Mouse (Mus musculus): ENCODE measurements around the gene Gm42372. TPM values are rescaled to one million over a fixed set of nuclear protein-coding genes. Genes with fewer than 3 reads are reported as not detected.

Gene Gm42372
- total and polyA plus RNA-seq, 3 experiments, result 0.15 to 0.61 (median 0.47) TPM

DNA sequence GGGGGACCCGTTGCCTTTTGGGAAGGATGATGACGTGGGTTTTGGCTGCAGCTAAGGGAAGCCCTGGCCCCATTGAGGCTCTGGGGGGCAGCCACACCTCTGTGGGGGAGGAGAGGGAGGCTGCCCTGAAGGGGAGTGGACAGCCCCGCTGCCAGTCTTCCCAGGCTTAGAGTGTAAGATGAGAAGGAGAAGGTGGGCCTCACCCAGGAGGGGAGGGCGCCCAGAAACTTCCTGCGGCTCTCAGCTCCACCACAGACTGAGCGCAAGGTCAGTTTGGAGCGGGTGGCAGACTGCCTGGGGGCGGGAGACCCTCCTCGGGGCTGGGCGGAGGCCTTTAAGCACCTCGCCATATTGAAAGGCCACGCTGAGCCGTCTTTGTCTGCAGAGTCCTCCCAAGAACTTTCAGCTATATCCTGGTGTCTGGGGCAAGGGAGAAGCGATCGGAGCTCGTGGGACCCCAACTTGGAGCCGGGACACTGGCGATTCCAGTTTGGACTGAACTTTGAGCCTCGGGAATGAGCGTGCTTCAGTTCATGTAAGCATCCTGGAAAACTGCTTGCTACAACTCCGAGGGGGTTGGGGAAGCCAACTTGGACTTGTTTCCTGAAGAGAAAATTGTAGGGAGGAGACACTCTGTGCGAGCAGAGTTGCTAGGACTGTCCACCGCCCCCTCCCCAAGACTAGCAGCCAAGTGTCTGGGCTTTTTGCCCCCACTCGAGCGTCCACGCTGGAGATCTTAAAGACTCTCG, 10.9 kb downstream of the Gm42372 start:
- Histone ChIP-seq H3K27ac (ENCODE audit: insufficient read depth, low read depth) (no peak overlapping the region), H3K4me1 (ENCODE audit: control insufficient read depth in 1 of 2, insufficient read depth in 2 of 2) (peaks cover 3 to 8% of the 10 kb centered on the region in 2 experiments; a peak in 3 of 4 replicates), H3K4me2 (ENCODE audit: insufficient read depth, low read depth, poor library complexity, severe bottlenecking) (no peak overlapping the region), H3K9ac (ENCODE audit: insufficient read depth, low read depth) (no peak overlapping the region), H3K36me3 (replicated peaks in 1 of 2; ENCODE audit: control insufficient read depth in 1 of 2, insufficient read depth in 1 of 2, low read length in 1 of 2) (no peaks in the 10 kb centered on the region), H3K9me3 (replicated peaks; ENCODE audit: low read length) (no peaks in the 10 kb centered on the region), H3K79me2 (replicated peaks; ENCODE audit: control insufficient read depth, extremely low read depth, insufficient read depth, poor library complexity, severe bottlenecking) (no peaks in the 10 kb centered on the region), H3K4me3 (replicated peaks in 1 of 3; ENCODE audit: low read depth in 2 of 3, low read length in 2 of 3, poor library complexity in 1 of 3) (no peak overlapping the region), H3K27me3 (replicated peaks) (no peaks in the 10 kb centered on the region)
- TF ChIP-seq EP300 (IDR thresholded peaks at IDR 0.05; ENCODE audit: low read length), result no peak
- no peak for TF ChIP-seq POLR2A (IDR thresholded peaks at IDR 0.05; ENCODE audit: low read depth, low read length)
- TF ChIP-seq ZNF384 (IDR thresholded peaks at IDR 0.05; ENCODE audit: low read depth, low read length), result no peak
- no peak for TF ChIP-seq CHD2 (IDR thresholded peaks at IDR 0.05; ENCODE audit: low read length)
- in situ Hi-C loops (cut with MboI; ENCODE audit: low pct_ligation_motif_present, low pct_unique_long_range_greater_than_20kb, low sequenced_read_pairs) (no loop called here), dilution Hi-C loops (cut with MboI; ENCODE audit: extremely low pct_ligation_motif_present, extremely low pct_unique_long_range_greater_than_20kb, low sequenced_read_pairs) (no loop called here)
- no peak for DNase-seq (ENCODE audit: extremely low read depth)

DNA sequence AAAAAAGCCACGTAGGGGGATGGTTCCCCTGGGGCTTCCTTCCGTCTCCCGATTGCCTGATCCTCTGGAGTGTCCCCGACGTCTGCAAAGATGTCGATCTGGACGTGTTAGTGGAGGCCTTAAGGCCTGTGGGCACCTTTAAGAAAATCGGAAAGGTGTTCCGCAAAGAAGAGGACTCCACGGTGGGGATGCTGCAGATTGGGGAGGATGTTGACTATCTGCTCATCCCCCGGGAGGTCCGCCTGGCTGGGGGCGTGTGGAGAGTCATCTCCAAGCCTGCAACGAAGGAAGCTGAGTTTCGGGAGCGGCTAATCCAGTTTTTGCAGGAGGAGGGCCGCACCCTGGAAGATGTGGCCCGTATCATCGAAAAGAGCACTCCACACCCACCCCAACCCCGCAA, 11.5 kb downstream of the Gm42372 start:
- in situ Hi-C loops (cut with MboI; ENCODE audit: low pct_ligation_motif_present, low pct_unique_long_range_greater_than_20kb, low sequenced_read_pairs) (no loop called here), dilution Hi-C loops (cut with MboI; ENCODE audit: extremely low pct_ligation_motif_present, extremely low pct_unique_long_range_greater_than_20kb, low sequenced_read_pairs) (no loop called here)
- Histone ChIP-seq H3K27ac (ENCODE audit: insufficient read depth, low read depth) (no peak overlapping the region), H3K9me3 (replicated peaks; ENCODE audit: low read length) (no peaks in the 10 kb centered on the region), H3K36me3 (replicated peaks in 1 of 2; ENCODE audit: control insufficient read depth in 1 of 2, insufficient read depth in 1 of 2, low read length in 1 of 2) (no peaks in the 10 kb centered on the region), H3K4me1 (ENCODE audit: control insufficient read depth in 1 of 2, insufficient read depth in 2 of 2) (peaks cover 3 to 8% of the 10 kb centered on the region in 2 experiments; a peak in 3 of 4 replicates), H3K79me2 (replicated peaks; ENCODE audit: control insufficient read depth, extremely low read depth, insufficient read depth, poor library complexity, severe bottlenecking) (no peaks in the 10 kb centered on the region), H3K9ac (ENCODE audit: insufficient read depth, low read depth) (no peak overlapping the region), H3K4me2 (ENCODE audit: insufficient read depth, low read depth, poor library complexity, severe bottlenecking) (no peak overlapping the region), H3K27me3 (replicated peaks) (no peaks in the 10 kb centered on the region), H3K4me3 (replicated peaks in 1 of 3; ENCODE audit: low read depth in 2 of 3, low read length in 2 of 3, poor library complexity in 1 of 3) (no peak overlapping the region)
- DNase-seq (ENCODE audit: extremely low read depth), result no peak
- TF ChIP-seq TBP (conservative IDR thresholded peaks at IDR 0.05; ENCODE audit: low read depth, low read length) (no peak), USF1 (IDR thresholded peaks at IDR 0.05; ENCODE audit: low read depth, low read length) (no peak), SIN3A (IDR thresholded peaks at IDR 0.05; ENCODE audit: low read length) (no peak), MAX (IDR thresholded peaks at IDR 0.05; ENCODE audit: low read length) (no peak), RAD21 (IDR thresholded peaks at IDR 0.05; ENCODE audit: low read depth, low read length) (no peak), UBTF (IDR thresholded peaks at IDR 0.05; ENCODE audit: low read depth, low read length) (no peak), CTCF (conservative IDR thresholded peaks at IDR 0.05 in 1 of 2, IDR thresholded peaks at IDR 0.05 in 1 of 2; ENCODE audit: low read depth in 2 of 2, low read length in 2 of 2) (no peak), MAZ (IDR thresholded peaks at IDR 0.05; ENCODE audit: low read depth, low read length) (no peak), ZNF384 (IDR thresholded peaks at IDR 0.05; ENCODE audit: low read depth, low read length) (no peak), GABPA (IDR thresholded peaks at IDR 0.05; ENCODE audit: insufficient replicate concordance, low read depth, low read length) (no peak)

DNA sequence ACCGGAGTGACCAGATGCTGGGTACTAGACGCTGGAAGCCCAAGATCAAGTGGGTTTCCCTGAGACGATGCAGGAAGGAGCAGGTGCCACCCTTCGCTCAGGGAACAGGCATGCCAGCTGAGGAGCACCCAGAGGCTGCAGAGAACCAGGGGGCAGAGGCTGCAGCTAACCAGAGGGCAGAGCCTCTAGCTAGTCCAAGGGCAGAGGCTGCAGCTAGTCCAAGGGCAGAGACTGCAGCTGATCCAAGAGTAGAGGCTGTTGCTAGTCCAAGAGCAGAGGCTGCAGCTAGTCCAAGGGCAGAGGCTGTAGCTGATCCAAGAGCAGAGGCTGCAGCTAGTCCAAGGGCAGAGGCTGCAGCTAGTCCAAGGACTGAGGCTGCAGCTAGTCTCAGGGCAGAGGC, 12.5 kb downstream of the Gm42372 start:
- no peaks in the 10 kb centered on the region for H3K27me3 ChIP-seq (replicated peaks)
- no peak overlapping the region for H3K4me2 ChIP-seq (ENCODE audit: insufficient read depth, low read depth, poor library complexity, severe bottlenecking)
- TF ChIP-seq SMC3 (IDR thresholded peaks at IDR 0.05; ENCODE audit: low read depth, low read length) (no peak), TCF12 (IDR thresholded peaks at IDR 0.05; ENCODE audit: low read depth, low read length) (no peak), GABPA (IDR thresholded peaks at IDR 0.05; ENCODE audit: insufficient replicate concordance, low read depth, low read length) (no peak), SIN3A (IDR thresholded peaks at IDR 0.05; ENCODE audit: low read length) (no peak), POLR2A (IDR thresholded peaks at IDR 0.05; ENCODE audit: low read depth, low read length) (no peak), BHLHE40 (IDR thresholded peaks at IDR 0.05; ENCODE audit: low read depth, low read length) (no peak), HCFC1 (IDR thresholded peaks at IDR 0.05; ENCODE audit: low read depth, low read length) (no peak), CHD2 (IDR thresholded peaks at IDR 0.05; ENCODE audit: low read length) (no peak), CHD1 (IDR thresholded peaks at IDR 0.05; ENCODE audit: low read depth, low read length) (no peak)
- dilution Hi-C loops (cut with MboI; ENCODE audit: extremely low pct_ligation_motif_present, extremely low pct_unique_long_range_greater_than_20kb, low sequenced_read_pairs), result no loop called here
- in situ Hi-C loops (cut with MboI; ENCODE audit: low pct_ligation_motif_present, low pct_unique_long_range_greater_than_20kb, low sequenced_read_pairs), result loop anchor here (5.0 kb wide), 1 partner anchor 43 kb away; no protein-coding TSS in a partner anchor
- H3K27ac ChIP-seq (ENCODE audit: insufficient read depth, low read depth), result no peak overlapping the region
- DNase-seq (ENCODE audit: extremely low read depth), result no peak
- no peak overlapping the region for H3K4me3 ChIP-seq (replicated peaks in 1 of 3; ENCODE audit: low read depth in 2 of 3, low read length in 2 of 3, poor library complexity in 1 of 3)
- no peaks in the 10 kb centered on the region for H3K79me2 ChIP-seq (replicated peaks; ENCODE audit: control insufficient read depth, extremely low read depth, insufficient read depth, poor library complexity, severe bottlenecking)
- H3K9me3 ChIP-seq (replicated peaks; ENCODE audit: low read length), result no peaks in the 10 kb centered on the region
- H3K36me3 ChIP-seq (replicated peaks in 1 of 2; ENCODE audit: control insufficient read depth in 1 of 2, insufficient read depth in 1 of 2, low read length in 1 of 2), result peaks cover 0 to 5% of the 10 kb centered on the region in 2 experiments
- peaks cover 3 to 8% of the 10 kb centered on the region in 2 experiments; a peak in 3 of 4 replicates for H3K4me1 ChIP-seq (ENCODE audit: control insufficient read depth in 1 of 2, insufficient read depth in 2 of 2)
- H3K9ac ChIP-seq (ENCODE audit: insufficient read depth, low read depth), result no peak overlapping the region
